Mouse (Mus musculus): Measurements from ENCODE around the gene Gm10961.

DNA sequence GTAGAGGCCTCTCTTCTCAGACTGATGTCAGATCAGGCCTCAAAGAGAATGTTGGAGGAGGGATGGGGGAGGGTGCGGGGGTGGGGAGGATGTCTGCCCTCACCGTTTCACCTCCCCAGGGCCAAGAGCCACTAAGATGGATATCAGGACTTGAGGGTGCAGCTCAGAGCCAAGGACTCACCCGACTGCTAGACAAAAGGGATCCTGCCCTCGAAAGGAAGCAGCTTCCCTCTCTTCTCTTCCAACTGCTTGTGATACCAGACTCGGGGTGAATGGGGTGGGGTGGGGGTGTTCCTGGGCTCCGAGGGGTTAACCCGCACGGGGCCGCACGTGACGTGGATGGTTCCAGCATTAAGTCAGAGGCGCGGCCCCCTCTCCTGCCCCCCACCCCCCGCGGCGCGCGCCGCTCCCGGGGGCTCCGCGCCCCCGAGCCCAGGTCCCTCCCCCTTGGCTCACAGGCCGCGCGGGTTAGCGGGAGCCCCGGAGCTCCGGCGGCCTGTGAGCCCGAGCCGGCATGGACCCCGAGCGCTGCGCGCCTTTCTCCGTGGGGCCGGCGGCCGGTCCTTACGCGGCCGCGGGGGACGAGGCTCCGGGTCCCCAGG lies 36.4 kb upstream of the Gm10961 start, which contains the start of gene Alx3:
- TF ChIP-seq CTCF (IDR thresholded peaks at IDR 0.05; ENCODE audit: low read depth, low read length) (no peak), POLR2A (IDR thresholded peaks at IDR 0.05; ENCODE audit: borderline replicate concordance, low read depth, low read length) (no peak)
